Mouse (Mus musculus) right cerebral cortex, postnatal 36 days (tissue): Measurements from ENCODE around the gene Cdc42ep2.
"Not testable (repeated sequence)": the region's sequence is repeated elsewhere in the genome, so short reads cannot be mapped to it uniquely, and the experiment has no call there.

Source experiments
- DNase-seq, 2 experiments: peaks; one replicate each; pipeline ENCODE4 v3.0.0; 2022; ENCODE audit warnings: low spot score in 2 of 2, mixed read lengths in 1 of 2

Cdc42ep2 gene

DNA sequence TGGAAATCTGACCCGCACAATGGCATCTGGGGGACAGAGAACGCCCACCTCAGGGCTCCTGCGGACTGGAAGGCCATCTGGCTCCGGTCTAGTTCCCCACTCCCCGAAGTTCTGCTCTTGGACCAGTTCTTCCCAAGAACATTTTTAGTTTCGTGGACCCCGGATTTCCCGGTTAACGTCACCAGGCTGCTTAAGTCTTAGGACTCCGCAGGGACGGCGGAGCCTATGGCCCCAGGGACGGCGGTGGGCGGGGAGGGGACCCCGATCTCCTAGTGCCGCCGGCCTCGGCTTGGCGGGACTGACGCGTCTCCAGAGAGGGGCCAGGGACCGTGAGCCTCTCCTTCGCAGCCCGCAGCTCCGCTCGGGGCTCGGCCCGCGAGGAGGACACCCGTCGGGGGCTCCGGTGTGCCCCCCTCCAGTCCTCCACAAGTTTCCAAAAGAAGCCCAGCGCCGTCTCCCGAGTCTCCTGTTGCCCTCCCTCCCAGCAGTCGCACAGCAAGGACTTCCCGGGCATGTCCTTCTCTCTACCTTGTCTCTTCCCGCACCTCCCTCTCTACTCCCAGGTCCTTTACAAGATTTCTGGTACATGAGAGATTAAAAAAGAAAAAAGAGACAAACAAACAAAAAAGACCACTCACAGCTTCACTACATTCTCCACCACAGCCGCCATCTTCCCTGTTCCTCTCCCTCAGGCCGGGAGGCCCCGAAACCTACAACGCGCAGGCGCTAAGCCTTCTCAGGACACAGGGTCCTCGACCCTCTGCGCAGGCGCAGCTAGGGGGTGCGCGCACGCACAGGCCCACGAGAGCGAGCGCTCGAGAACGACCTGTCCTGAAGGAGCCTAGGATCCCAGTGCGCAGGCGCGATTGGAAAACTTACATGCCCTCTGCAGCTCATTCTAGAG is 12.3 kb downstream of the Cdc42ep2 start:
- peak; percentile 97 to 99 for DNase-seq

DNA sequence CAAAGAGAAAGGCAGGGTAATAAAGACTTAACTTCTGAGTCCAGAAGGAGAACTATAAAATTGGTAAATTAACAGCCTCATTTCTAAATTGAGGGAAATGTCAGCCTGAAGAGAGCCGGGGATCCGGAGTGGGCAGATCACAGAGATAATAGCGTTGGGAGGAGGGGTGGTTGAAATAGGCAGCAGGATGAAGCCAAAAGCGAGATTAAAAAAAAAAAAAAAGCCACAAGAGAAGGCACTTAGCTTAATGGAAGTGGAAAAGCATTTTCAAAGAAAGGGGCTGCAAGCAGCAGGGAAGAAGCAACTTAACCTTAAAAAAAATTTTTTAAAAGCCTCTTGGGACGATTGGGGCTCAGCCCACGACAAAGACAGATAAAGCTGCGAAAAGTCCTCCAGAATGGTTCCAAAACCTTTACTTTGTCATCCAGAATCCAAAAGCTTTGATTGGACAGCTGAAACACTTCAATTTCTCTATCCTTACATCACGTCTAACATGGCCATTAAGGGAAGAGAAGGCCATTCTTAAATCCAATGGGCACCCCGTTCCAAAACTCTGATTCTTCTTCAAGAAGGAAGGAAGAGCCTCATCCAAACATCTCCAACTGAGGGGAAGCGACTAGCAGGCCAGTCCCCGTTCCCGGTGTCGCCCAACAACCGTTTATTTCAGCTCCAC is 13.1 kb downstream of the Cdc42ep2 start:
- no peak for DNase-seq

DNA sequence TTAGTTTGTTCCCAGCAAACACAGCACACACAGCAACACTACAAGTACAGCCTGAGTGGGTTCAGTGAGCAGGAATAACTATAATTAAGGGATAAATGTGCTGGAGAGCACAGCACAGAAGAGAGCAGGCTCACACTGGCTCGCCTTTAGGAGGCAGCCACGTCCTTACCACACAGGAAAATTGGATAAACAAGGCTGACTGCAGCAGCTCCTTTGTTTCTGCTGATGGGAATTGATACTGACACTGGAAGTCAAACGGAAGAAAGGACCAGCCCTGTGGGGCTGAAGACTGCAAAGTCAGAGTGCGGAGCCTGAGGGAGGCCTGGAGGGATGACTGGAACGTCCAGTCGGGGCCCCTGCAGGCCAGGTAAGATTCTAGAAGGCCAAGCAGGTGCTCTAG is 14.4 kb downstream of the Cdc42ep2 start:
- DNase-seq, result no peak

DNA sequence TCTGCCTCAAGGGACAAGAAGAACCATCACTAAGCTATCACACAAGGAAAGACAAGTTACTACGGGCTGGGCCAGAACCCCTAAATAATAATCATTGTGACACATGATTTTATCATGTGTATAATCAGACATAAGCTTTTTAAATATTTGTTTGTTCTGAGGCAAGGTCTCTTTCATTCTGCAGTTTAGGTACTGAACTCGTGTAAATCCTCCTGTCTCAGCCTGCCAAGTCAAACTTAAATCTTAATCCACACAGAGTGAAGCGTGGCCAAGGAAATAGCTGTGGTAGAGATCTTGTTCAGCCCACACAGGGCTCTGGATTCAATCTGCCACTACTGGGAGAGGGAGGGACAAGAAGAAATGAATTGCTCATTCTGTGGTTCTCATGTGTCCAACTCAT is 17.3 kb downstream of the Cdc42ep2 start:
- DNase-seq, result no peak

DNA sequence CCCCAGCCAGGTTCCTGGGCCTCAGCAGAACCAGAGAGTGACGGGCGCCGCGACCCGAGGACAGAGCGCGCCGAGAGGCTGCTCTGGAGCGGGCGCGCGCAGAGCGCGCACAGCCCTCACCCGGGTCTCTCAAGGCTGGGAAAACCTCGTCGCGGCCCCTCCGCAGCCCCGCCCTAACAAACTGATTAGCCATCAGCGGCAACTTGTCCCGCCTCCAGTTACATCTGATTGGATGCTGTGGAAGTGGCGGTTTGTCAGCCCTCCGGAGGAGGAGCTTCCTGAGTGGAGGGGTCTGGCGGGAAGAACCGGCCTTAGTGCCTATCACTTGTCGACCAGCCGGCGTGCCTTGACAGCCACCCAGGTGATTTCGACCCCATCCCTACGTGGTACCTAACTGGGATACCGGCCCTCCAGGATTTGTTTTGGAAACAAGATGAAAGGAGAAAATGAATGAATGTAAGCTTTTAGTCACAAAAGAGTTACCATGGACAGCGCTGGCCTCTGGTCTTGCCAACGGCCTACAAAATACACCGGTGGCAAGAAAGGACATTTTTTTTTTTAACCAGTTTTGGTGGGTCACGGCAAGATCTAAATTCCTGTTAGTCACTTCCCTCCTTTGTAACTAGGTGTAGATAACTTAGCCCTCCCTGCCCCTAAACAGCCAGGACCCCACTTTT is 30.5 kb downstream of the Cdc42ep2 start, which contains the start of gene Tigd3:
Gene Tigd3, minus strand, starts transcription at position 148 of the 677 bp plus-strand sequence.
- DNase-seq, result peak; percentile 92 to 93

DNA sequence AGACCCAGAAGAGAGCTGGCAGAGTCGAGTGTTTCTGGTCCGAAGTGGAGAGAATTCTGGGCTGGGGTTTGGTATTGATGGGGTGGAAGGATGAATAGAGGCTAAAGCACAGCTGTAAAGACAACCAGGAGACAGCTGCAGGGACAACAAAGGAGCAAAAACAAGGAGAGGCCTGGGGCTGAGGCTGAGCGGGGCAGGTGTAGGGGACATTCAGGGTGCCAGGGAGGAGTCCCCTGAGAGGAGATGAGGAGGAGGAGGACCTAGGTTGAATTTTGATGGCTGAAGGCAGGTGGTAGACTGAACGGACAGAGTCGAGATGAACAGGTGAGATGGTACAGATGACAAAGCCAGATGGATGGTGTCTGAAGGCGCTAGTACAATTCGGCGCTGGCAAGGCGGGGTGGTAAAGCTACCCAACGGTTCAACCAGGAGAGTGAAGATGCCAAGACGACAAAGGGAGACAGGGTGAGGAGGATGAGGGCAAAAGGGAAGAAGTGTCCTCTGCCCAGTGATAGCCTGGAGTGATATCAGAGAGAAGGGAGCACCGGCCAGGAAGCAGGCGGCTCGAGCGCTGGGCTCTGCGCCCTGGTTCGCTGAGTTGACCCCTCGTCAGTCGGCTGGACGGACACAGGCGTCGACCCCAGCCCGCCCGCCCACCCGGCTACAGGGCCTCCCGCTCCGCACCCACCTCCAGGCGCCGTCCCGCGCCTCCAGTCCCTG is 31.2 kb downstream of the Cdc42ep2 start:
- no peak for DNase-seq

DNA sequence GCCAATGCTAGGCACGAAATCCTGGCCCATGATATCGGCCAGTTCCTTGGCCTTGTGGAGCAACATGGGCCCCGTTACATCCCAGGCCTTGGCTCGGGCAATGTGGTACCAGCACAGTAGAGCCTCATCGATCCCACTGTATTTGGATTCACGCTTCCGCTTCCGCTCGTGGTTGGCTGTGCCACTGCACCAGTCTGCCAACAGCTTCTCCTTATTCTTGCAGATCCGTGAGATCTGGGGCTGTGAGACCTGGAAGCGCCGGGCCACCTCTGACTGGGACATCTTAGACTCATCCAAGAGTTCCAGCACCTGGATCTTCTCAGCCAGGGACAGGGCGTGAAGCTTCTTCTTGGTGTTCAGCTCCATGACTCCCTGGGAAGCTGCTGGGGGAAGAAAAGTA is 31.9 kb downstream of the Cdc42ep2 start:
- no peak for DNase-seq

DNA sequence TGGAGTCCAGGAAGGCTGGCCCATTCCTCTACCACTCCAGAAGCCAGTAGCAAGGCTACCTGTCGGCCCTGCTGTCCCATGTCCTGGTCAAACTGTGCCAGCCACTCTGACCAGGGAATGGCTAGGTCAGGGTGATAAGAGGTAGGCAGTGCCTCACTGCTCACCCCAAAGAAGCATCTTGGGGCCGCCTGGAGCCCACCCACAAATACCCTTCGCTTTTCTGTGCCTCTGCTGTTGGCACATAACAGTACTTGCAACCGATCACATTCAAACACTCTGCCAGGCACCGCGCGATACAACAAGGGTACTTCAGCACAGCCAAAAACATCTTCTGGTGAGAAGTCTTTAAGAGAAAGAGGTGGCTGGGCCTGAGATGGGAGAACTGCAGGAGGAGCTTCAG is 32.4 kb downstream of the Cdc42ep2 start:
- DNase-seq, result no peak

DNA sequence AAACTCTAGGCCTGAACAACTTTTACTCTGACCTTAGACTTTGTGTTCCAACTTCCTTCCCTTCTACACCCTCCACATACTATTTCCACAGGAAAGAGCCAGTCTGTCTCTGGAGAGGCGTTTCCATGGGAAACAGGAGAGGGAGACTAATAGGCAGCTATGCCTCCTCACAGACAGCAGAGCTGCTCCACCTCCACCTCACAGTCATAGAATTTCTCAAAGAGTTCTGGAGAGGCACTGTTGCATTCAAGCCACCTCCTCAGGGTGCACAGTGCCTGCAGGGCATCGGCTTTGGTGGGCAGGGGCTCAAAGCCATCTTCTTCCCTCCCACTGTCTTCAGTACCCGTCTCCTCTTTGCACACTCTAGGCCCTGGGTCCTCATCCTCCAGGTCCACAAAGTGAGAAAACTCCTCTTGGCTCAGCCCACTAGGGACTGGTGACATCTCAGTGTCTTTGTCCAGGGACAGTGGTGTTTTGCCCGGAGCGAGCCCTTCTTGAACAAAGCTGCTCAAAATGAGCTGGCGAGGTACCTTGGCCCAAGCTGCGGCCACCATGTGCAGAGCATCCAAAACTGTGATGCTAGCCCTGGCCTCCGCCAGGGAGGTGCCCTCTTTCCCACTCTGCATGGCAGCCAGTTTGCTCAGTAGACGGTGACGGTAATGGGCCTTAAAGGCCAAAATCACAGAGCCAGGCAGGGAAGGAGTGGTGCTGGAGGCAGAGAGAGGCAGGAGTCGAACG is 32.9 kb downstream of the Cdc42ep2 start:
- DNase-seq, result no peak

DNA sequence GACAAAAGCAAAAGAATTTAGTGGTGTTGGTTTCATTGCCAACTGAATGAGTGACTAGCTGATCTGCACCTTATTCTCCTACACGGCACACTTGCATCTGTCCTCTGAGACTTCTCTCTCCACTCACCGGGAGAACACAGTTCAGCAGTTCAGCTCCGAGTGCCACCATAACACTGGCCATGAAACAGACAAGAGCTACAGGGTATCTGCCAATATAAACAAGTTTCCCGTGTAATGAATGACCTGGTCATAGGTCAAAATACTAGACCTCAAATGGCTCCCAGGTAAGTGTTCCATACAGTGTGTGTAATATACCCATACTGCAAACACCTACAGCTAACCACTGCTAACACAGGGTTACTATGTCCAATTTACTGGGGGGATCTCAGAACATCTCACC is 35.4 kb downstream of the Cdc42ep2 start:
- DNase-seq, result no peak

DNA sequence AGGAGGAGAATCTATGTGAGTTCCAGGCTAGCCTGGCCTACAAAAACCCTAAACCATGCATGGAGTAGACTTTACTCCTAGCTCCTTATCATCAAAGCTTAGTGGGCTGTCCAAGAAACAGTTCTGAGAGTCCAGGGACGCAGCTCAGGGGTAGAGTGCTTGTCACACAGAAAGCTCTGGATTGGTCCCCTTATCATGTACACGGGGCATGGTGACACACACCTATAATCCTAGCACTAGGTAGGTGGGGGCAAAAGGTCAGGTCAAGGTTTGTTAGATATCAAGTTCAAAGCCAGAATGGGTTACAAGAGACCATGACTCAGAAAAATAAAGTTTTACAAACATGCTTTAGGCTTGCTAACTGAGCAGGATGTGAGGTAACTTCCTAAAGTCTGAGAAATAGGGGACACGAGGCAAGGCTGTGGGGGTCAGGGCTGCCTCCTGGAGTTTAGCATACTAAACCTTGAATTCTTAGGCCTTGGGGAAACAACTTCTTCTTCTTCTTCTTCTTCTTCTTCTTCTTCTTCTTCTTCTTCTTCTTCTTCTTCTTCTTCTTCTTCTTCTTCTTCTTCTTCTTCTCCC is 37.3 kb downstream of the Cdc42ep2 start:
- no peak for DNase-seq

DNA sequence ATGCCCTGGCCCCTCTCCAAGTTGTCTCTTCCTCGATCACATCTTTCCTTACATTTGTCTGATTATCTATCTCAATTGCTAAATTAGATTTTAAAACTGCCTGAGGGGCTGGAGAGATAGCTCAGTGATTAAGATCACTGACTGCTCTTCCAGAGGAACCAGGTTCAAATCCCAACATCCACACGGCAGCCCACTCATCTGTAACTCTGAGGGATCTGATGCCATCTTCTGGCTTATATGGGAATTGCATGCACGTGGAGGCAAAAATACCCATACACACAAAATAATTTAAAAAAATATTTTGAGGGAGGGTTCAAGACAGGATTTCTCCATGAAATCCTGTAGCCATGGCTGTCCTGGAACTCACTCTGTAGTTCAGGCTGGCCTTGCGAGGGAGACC is 38.8 kb downstream of the Cdc42ep2 start:
- no peak for DNase-seq

DNA sequence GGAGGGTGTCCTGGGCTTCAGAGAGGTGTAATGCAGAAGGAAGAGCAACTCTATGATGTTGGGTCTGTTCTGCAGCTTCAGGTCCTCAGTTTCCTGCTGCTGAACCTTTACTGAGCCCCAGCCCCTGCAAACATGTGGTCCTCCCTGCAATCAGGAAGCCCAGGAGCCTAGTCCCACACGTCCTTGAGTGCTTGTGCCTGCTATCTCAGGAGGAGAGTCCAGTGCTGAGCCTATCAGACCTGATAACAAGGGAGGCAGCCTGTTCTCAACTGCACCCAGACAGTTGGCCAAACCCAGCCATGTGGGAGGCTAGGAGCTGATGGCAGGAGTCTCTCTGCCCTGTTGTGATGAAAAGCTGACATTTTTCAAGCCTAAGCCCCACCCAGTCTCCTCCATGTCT is 40.7 kb downstream of the Cdc42ep2 start:
- no peak for DNase-seq

DNA sequence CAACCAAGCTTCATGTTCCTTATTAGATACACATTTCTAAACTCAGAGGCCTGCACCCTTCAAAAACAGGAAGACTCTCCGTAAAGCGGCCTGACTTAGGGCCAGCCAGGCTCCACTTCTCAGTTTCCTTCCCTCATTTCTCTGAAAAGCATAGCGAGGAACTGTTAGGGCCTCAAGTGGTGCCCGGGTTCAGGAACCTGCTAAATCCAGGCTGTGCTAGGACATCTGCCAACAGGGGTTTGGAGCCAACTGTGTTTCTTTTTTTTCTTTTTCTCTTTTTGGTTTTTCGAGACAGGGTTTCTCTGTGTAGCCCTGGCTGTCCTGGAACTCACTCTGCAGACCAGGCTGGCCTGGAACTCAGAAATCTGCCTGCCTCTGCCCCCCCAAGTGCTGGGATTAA is 42.5 kb downstream of the Cdc42ep2 start:
- DNase-seq, result not testable (repeated sequence)

DNA sequence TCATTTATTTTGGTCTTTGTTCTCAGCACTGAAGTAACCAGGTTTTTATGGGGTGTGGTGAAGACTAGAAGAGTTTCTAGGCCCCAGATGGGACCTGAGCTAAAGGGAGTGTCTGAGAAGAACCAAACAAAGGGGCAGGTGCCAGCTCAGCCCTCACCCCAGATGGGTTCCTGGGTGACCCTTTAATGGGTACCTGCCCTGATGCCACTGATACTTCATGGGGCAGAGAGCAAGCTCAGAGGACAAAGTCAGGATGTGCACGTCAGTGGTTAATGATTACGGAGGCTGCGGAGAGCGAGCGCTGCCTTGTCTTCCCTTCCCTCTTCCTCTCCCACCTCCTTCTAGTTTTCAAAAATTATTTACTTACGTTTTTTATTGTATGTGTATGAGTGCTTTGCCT is 43.5 kb downstream of the Cdc42ep2 start:
- DNase-seq, result no peak

DNA sequence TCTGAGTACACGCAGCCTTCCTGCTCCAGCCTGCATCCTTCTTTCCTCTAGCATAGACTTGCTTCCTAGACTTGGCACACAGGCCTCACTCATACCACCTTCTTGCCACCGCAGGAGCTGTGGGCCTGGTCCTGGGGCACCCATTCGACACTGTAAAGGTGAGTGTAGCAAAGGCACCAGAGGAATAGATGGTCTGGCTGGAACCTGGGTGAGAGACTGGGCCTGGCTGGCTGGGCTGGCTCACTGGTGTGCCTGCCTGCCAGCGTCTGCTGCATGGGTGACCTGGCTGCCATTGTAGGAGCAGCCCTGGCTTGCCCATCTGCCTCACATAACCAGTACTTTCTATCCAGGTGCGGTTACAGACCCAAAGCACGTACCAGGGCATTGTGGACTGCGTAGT is 44.9 kb downstream of the Cdc42ep2 start:
- DNase-seq, result no peak

DNA sequence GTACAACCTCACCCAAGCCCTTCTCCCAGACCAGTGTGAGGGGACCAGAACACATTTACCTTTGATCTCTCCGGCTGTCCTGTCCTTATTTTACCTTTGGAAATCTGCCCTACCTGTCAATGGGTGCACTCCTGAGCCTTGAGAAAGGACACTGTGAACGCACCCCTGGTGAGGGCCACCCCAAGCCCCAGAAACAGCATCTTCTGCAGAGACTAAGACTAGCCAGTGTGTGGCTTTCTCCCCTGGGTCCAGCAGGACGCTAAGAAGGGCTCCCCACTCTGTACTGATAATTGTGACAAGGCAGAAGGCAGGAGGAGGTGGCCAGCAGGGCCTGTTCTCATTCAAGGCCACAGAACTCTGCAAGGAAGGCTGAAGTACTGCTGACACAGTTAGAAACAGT is 45.7 kb downstream of the Cdc42ep2 start:
- no peak for DNase-seq

DNA sequence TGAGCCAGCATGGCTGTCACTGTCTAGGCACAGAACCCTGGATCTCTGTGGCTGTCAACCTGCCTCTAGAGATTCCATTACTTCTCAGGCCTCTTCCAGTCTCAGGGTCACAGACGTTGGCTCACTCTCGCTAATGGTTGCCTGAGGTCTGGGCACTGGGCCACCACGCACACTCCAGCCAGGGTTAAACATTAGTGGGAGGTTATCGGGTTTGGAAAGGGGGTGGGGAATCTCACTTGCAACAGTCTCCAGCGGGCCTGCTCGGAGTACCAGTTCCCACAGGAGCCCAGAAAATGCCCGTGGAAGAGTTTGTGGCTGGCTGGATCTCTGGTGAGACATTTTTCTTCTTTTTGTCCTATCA is 46.3 kb downstream of the Cdc42ep2 start:
- no peak for DNase-seq

DNA sequence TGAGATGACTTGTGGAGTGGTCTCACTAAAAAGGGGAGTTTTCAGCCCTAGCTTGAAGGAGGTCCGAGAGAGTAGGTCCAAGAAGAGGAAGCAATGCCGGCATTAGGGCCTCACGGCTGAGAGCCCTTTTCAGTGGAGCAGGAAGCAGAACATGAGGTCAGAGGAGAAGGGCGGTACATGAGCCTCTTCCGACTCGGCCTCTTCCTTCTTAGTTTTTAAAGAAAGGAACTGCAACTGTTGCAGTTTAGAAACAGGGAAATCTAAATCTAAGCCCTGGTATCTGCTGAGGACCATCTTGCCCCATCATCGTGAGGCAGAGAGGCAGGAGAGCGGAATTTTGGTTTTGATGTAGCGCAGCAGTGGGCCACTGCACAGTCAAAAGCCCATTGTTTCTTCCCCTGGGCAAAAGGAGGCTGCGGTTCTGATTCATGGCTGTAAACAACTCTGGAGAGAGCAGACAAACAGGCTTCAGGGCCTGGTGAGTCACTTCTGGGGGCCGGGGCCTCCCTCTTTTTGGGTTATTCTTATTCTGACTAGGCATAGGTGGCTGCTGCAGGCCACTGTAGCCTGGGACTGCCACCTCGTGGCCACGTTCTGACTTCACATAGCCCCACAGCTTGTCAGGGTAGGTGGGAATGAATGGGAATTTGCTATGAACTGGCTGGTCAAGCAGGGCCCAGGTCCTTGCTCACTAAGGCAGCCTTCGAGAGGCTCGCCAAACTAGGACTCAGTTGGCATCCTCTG is 46.8 kb downstream of the Cdc42ep2 start, which contains the start of gene Slc25a45:
Gene Slc25a45, plus strand, starts transcription at position 191 of the 744 bp plus-strand sequence.
- DNase-seq, result peak; percentile 67 to 69

DNA sequence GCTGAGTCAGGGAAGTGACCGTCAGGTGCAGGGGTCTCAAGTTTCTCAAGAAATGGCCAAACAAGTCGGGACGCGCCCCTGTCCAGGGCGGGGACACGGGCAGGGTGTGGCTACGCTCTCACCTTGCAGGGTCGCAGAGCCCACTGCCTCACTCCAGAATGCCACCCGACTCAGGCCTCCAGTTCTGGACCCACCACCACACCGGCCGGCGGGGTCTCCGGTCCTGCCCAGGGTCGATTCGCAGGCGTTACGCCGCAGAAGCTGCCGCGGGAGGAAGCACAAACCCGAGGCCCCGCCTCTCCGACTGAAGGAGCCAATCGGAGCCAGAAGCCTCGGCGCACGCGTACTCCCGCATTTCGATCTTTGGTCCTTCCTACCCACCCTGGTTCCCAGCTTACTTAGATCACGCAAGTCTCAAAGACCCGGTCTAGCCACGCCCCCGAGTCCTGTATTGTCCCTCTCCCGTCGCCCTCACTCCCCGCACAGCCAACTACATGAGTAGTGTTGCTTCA is 49.6 kb downstream of the Cdc42ep2 start, which contains the start of gene Frmd8:
Gene Frmd8, minus strand, starts transcription at position 306 of the 512 bp plus-strand sequence.
- peak; percentile 88 for DNase-seq
